Mouse (Mus musculus) gastrocnemius, postnatal 36 days (tissue): ENCODE measurements around the gene Uqcc2. TPM values are rescaled to one million over a fixed set of nuclear protein-coding genes. Genes with fewer than 3 reads are reported as not detected.

Experiments
- DNase-seq, 2 experiments: peaks; one replicate each; pipeline ENCODE4 v3.0.0; 2022
- intact Hi-C: fragments of 180-260 bp; cut with DNase I; formaldehyde crosslinking; loops from one replicate; pipeline ENCODE4 v1.15.1; 2025
- total RNA-seq, 2 experiments: library from RNA; stranded (reverse); gene quantifications; 2 replicates each; pipeline ENCODE4 v1.2.3; 2021

Uqcc2 gene
- total RNA-seq, 2 experiments from 2014 or later: 374 to 378 TPM

GRCm38 (mm10) chr17:27159169-27159568 lies 25.5 kb upstream of the Uqcc2 start:
- DNase-seq: peak; percentile 44 to 64
- intact Hi-C loops: no loop called here

- no peak for DNase-seq
- intact Hi-C loops: no loop called here
Measured at GRCm38 (mm10) chr17:27158439-27158838, 24.7 kb upstream of the Uqcc2 start.

GRCm38 (mm10) chr17:27155752-27156151 lies 22.0 kb upstream of the Uqcc2 start:
- intact Hi-C loops: no loop called here
- no peak for DNase-seq

- intact Hi-C loops: no loop called here
- DNase-seq: no peak
Measured at GRCm38 (mm10) chr17:27154881-27155280, 21.2 kb upstream of the Uqcc2 start.

- intact Hi-C loops: no loop called here
- DNase-seq: peak; percentile 65
Measured at GRCm38 (mm10) chr17:27154256-27154655, 20.5 kb upstream of the Uqcc2 start.

- intact Hi-C loops: no loop called here
- DNase-seq: peak; percentile 71 to 76
Measured at GRCm38 (mm10) chr17:27153773-27154193, 20.1 kb upstream of the Uqcc2 start.

- intact Hi-C loops: no loop called here
- no peak for DNase-seq
Measured at GRCm38 (mm10) chr17:27152976-27153723, 19.4 kb upstream of the Uqcc2 start.

- DNase-seq: no peak
- intact Hi-C loops: no loop called here
Measured at GRCm38 (mm10) chr17:27151411-27151810, 17.7 kb upstream of the Uqcc2 start.

- DNase-seq: no peak
- intact Hi-C loops: no loop called here
Measured at GRCm38 (mm10) chr17:27150871-27151270, 17.2 kb upstream of the Uqcc2 start.

- intact Hi-C loops: no loop called here
- no peak for DNase-seq
Measured at GRCm38 (mm10) chr17:27146323-27146923, 12.7 kb upstream of the Uqcc2 start.

- intact Hi-C loops: no loop called here
- DNase-seq: no peak
Measured at GRCm38 (mm10) chr17:27144152-27144551, 10.4 kb upstream of the Uqcc2 start.

- intact Hi-C loops: no loop called here
- peak; percentile 58 to 59 for DNase-seq
Measured at GRCm38 (mm10) chr17:27141971-27142450, 8.3 kb upstream of the Uqcc2 start.

- intact Hi-C loops: no loop called here
- DNase-seq: no peak
Measured at GRCm38 (mm10) chr17:27140262-27140661, 6.5 kb upstream of the Uqcc2 start.

- no peak for DNase-seq
- intact Hi-C loops: no loop called here
Measured at GRCm38 (mm10) chr17:27139304-27139703, 5.6 kb upstream of the Uqcc2 start.

GRCm38 (mm10) chr17:27138396-27138795 lies 4.7 kb upstream of the Uqcc2 start:
- DNase-seq: peak in 1 of 2 experiments; percentile 44
- intact Hi-C loops: no loop called here

- intact Hi-C loops: loop anchor here (2.0 kb wide), 1 partner anchor 52 kb away; no protein-coding TSS in a partner anchor
- no peak for DNase-seq
Measured at GRCm38 (mm10) chr17:27134715-27135114, 999 bp upstream of the Uqcc2 start.

GRCm38 (mm10) chr17:27134187-27134586 lies 471 bp upstream of the Uqcc2 start:
- intact Hi-C loops: loop anchor here (2.0 kb wide), 1 partner anchor 53 kb away; no protein-coding TSS in a partner anchor
- DNase-seq: no peak

- intact Hi-C loops: no loop called here
Measured at GRCm38 (mm10) chr17:27132238-27132637, 1.5 kb downstream of the Uqcc2 start.

GRCm38 (mm10) chr17:27131240-27131665 lies 2.5 kb downstream of the Uqcc2 start:
- intact Hi-C loops: no loop called here

More at GRCm38 (mm10) chr17:27132238-27132637, 1.5 kb downstream of the Uqcc2 start:
- DNase-seq: no peak

GRCm38 (mm10) chr17:27130246-27130645 lies 3.5 kb downstream of the Uqcc2 start:
- intact Hi-C loops: no loop called here
- no peak for DNase-seq

More at GRCm38 (mm10) chr17:27131240-27131665, 2.5 kb downstream of the Uqcc2 start:
- no peak for DNase-seq

- no peak for DNase-seq
- intact Hi-C loops: loop anchor here (10.0 kb wide), 1 partner anchor 385 kb away; no protein-coding TSS in a partner anchor
Measured at GRCm38 (mm10) chr17:27129819-27130218, 3.9 kb downstream of the Uqcc2 start.
